Mouse (Mus musculus) liver, postnatal 0 days (tissue): ENCODE results near the gene Tlr11.

Experiments
- CTCF ChIP-seq: sonication (generic); IDR thresholded peaks from 2 replicates; pipeline ENCODE4 v1.5.1; 2016; ENCODE audit warnings: antibody characterized with exemption, low read depth
- EP300 ChIP-seq: IDR thresholded peaks from 2 replicates; pipeline ENCODE4 v1.6.1; 2016; ENCODE audit warnings: antibody characterized with exemption, low read depth, mild to moderate bottlenecking

GRCm38 (mm10) chr14:50407268-50407667 is 49.6 kb downstream of the Tlr11 start, which contains the start of gene Olfr738:
- TF ChIP-seq CTCF (no peak), EP300 (no peak)
